Mouse (Mus musculus): Measurements from ENCODE around the gene Pax8. TPM values are rescaled to one million over a fixed set of nuclear protein-coding genes. Genes with fewer than 3 reads are reported as not detected.

Gene Pax8
- polyA plus RNA-seq (2015; fragmentation: Nextera tagmentation; extraction: Ambion mirVana): not detected in 2 replicates

DNA sequence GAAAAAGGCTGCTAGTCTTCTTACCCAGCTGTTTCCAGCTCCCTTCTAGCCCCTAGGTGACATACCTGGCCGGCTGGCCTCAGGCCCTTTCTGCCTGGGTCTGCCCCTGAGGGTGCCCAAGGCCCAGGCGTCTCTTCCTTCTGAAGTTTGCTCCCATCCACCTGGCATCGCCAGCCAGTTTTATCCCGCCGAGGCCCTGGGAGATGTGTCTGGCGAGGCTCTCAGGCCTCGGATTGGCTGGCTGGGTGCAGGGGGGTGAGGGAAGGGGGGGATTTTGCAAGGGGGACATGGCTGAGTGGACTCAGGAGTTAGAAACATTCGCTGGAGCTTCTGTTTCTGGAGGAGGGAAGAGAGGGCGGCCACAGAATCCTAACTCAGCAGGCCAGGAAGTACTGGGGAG is at the start of gene Pax8:
Pax8 (minus strand) TSS at position 180 of the 400 bp plus-strand sequence.
- peaks cover 52% of the 10 kb centered on the region for H3K27me3 ChIP-seq (ENCODE audit: control insufficient read depth, insufficient read depth, low read depth, low read length)
- 41% methylated on average over 9 of the region's 9 CpGs for WGBS
- no peak within 1 kb of the TSS for H3K9ac ChIP-seq (ENCODE audit: low read length)
- no peaks in the 10 kb centered on the region for H3K36me3 ChIP-seq (ENCODE audit: control insufficient read depth, insufficient read depth, low read length)
- 0 out of 2 replicates have a peak, but pooled peaks cover 2% of the 10 kb centered on the region for H3K4me1 ChIP-seq (replicated peaks; ENCODE audit: control insufficient read depth, insufficient read depth, low read length)
- no peak within 1 kb of the TSS for H3K27ac ChIP-seq (ENCODE audit: low read length)
- no peak within 1 kb of the TSS for H3K4me2 ChIP-seq (ENCODE audit: low read depth, low read length)
- H3K9me3 ChIP-seq (ENCODE audit: control insufficient read depth, low read length): no peaks in the 10 kb centered on the region
- ATAC-seq (ENCODE audit: low read depth): no peak
- no peak within 1 kb of the TSS for H3K4me3 ChIP-seq (ENCODE audit: low read length)

DNA sequence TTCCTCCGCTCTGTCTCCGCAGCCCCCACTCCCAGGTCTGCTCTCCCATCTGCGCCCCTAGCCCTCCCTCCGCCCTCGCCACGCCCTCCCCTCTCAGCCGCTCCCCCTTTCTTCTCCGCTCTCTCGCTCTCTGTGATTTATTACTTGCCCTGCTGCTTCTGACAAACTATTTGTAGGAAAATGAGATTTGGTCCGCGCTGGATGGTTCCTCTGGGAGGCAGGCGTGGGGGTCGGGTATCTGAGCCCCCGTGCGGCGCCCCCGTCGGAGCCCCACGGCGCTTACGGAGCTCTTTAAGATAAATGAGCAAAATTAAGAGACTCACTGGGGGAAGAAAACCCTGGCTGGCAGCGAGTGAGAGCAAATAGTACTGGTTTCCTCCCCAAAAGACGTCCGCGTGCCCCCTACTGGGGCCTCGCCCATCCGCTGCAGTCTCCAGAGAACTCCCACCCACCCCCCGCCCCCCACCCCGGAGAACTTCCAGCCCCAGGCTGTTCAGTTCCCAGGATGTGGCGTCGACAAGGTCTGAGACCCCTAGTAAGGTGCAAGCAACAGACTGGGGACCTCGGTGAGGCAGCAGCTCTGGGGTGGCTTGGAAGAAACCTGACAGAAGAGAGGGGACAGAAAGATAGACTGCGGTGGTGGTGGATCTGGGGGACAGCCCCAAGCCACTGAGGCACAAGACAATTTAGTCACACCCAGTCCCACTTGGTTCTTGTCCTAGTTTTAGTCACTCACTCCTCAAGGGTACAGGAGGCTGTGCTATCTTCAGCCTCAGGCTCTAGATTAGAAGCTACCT is 46.2 kb upstream of the Pax8 start:
- Histone ChIP-seq H3K4me2 (ENCODE audit: low read depth, low read length) (peak overlapping the region; percentile 66), H3K4me1 (replicated peaks; ENCODE audit: control insufficient read depth, insufficient read depth, low read length) (peaks cover 8% of the 10 kb centered on the region; the same call in 1 of the 2 replicates), H3K9me3 (ENCODE audit: control insufficient read depth, low read length) (no peaks in the 10 kb centered on the region), H3K27ac (ENCODE audit: low read length) (no peak overlapping the region), H3K27me3 (ENCODE audit: control insufficient read depth, insufficient read depth, low read depth, low read length) (no peaks in the 10 kb centered on the region), H3K4me3 (ENCODE audit: low read length) (peak overlapping the region; percentile 54), H3K36me3 (ENCODE audit: control insufficient read depth, insufficient read depth, low read length) (no peaks in the 10 kb centered on the region), H3K9ac (ENCODE audit: low read length) (peak overlapping the region; percentile 70)
- ATAC-seq (ENCODE audit: low read depth): peak; percentile 88
- 1% methylated on average over 33 of the region's 33 CpGs for WGBS

DNA sequence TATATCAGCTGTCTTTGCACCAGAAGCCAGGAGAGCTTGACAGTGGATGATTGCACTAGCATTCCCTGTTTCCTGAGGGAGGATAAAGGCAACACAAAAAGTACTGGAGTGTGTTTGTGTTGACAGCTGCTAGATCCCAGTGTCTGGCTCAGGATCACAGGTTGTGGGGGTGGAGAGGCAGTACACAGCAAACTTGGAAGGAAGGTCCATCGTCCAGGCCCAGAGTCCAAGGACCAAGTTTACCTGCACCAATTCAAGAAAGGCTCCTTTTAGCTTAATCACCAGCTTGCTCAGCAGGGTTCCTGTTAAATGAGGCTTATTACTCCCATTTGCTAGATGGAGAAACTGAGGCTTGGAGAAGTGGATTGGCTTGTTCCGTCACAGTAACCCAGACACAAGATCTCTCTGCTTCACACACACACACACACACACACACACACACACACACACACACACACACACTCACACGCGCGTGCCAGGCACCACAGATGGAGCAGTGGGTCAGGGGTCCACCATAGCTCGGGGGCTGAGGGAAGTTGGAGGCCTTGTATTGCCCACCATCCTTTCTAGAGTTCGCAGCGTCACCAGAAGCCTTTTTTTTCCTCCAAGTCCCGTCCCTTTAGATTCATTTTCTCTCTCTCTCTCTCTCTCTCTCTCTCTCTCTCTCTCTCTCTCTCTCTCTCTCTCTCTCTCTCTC is 45.3 kb upstream of the Pax8 start:
- no peaks in the 10 kb centered on the region for H3K27me3 ChIP-seq (ENCODE audit: control insufficient read depth, insufficient read depth, low read depth, low read length)
- WGBS: 29% methylated on average over 9 of the region's 9 CpGs
- no peak overlapping the region for H3K9ac ChIP-seq (ENCODE audit: low read length)
- H3K9me3 ChIP-seq (ENCODE audit: control insufficient read depth, low read length): no peaks in the 10 kb centered on the region
- no peak for ATAC-seq (ENCODE audit: low read depth)
- peak overlapping the region; percentile 66 for H3K4me2 ChIP-seq (ENCODE audit: low read depth, low read length)
- no peaks in the 10 kb centered on the region for H3K36me3 ChIP-seq (ENCODE audit: control insufficient read depth, insufficient read depth, low read length)
- peaks cover 8% of the 10 kb centered on the region; the same call in 1 of the 2 replicates for H3K4me1 ChIP-seq (replicated peaks; ENCODE audit: control insufficient read depth, insufficient read depth, low read length)
- peak overlapping the region; percentile 54 for H3K4me3 ChIP-seq (ENCODE audit: low read length)
- H3K27ac ChIP-seq (ENCODE audit: low read length): no peak overlapping the region

DNA sequence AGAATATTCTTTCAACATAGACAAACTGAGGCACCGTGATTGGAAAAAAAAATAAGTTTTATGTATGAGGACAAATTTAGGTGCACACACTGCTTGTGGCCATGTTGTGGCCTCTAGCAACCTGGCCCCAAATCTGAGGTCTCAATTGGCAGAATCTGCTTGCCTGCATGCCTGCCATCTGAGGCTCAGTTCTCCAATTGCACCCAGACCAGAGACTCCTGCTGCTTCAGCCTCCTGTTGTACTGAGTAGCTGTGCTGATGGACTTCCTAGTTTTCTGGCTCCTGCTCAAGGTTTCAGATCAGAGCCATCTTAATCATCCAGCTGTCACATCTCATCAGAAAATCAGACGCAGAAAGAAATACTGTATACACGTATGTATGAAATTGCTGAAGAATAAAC is 41.5 kb upstream of the Pax8 start:
- Histone ChIP-seq H3K4me1 (replicated peaks; ENCODE audit: control insufficient read depth, insufficient read depth, low read length) (peaks cover 3% of the 10 kb centered on the region; the same call in 1 of the 2 replicates), H3K4me2 (ENCODE audit: low read depth, low read length) (no peak overlapping the region), H3K4me3 (ENCODE audit: low read length) (no peak overlapping the region), H3K9ac (ENCODE audit: low read length) (no peak overlapping the region), H3K36me3 (ENCODE audit: control insufficient read depth, insufficient read depth, low read length) (no peaks in the 10 kb centered on the region), H3K27me3 (ENCODE audit: control insufficient read depth, insufficient read depth, low read depth, low read length) (no peaks in the 10 kb centered on the region), H3K27ac (ENCODE audit: low read length) (no peak overlapping the region), H3K9me3 (ENCODE audit: control insufficient read depth, low read length) (no peaks in the 10 kb centered on the region)
- 54% methylated on average over 3 of the region's 3 CpGs for WGBS
- ATAC-seq (ENCODE audit: low read depth): no peak

DNA sequence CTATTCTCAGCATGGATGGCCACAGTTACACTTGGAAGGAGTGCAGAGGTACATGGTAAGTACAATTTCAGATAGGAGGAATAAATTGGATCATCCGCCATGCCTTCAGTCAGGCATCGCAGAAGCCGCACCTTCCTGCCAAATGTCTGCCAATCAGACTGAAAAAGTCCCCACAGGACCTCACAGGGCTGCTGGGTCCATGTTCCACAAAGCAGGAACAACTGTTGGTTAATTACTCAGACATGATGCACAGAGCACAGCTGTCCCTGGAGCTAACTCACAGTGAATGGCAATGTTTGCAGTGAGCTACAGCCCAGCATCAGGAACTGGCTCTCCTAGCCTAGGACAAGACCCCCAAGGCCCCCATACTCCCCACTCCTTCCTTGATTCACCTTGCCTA is 32.0 kb upstream of the Pax8 start:
- Histone ChIP-seq H3K4me1 (replicated peaks; ENCODE audit: control insufficient read depth, insufficient read depth, low read length) (no peaks in the 10 kb centered on the region), H3K4me3 (ENCODE audit: low read length) (no peak overlapping the region), H3K9me3 (ENCODE audit: control insufficient read depth, low read length) (no peaks in the 10 kb centered on the region), H3K27ac (ENCODE audit: low read length) (no peak overlapping the region), H3K36me3 (ENCODE audit: control insufficient read depth, insufficient read depth, low read length) (no peaks in the 10 kb centered on the region), H3K9ac (ENCODE audit: low read length) (no peak overlapping the region), H3K27me3 (ENCODE audit: control insufficient read depth, insufficient read depth, low read depth, low read length) (no peaks in the 10 kb centered on the region), H3K4me2 (ENCODE audit: low read depth, low read length) (no peak overlapping the region)
- ATAC-seq (ENCODE audit: low read depth): no peak
- WGBS: 87% methylated on average over 3 of the region's 3 CpGs

DNA sequence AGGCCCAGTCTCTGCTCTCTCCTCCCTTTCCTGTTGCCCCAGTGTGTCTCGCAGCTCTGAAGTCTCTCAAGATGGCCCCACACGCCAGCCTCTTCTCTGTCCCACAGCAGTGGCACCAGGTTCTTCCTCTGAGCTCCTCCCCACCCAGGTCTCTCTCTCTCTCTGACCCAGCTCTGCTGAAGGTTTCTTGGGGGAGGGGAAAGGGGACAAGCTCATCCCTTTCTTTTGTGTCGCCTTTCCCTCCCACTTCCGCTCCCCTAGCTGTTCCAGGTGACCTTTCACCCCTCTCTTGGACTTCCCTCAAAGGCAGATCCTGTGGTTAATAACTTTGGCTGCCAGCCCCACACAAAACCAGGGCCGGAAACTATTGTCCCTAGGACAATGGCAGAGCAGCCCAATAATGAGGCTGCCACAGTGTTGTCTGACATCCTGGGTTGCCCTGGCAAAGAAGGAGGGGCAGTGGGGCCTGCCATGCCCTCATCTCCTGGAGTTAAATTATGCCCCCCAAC is 27.6 kb upstream of the Pax8 start:
- no peak overlapping the region for H3K4me3 ChIP-seq (ENCODE audit: low read length)
- WGBS: 38% methylated on average over 5 of the region's 5 CpGs
- H3K9me3 ChIP-seq (ENCODE audit: control insufficient read depth, low read length): no peaks in the 10 kb centered on the region
- H3K36me3 ChIP-seq (ENCODE audit: control insufficient read depth, insufficient read depth, low read length): no peaks in the 10 kb centered on the region
- ATAC-seq (ENCODE audit: low read depth): peak; percentile 86
- H3K4me2 ChIP-seq (ENCODE audit: low read depth, low read length): no peak overlapping the region
- H3K27ac ChIP-seq (ENCODE audit: low read length): no peak overlapping the region
- H3K9ac ChIP-seq (ENCODE audit: low read length): no peak overlapping the region
- no peaks in the 10 kb centered on the region for H3K27me3 ChIP-seq (ENCODE audit: control insufficient read depth, insufficient read depth, low read depth, low read length)
- no peaks in the 10 kb centered on the region for H3K4me1 ChIP-seq (replicated peaks; ENCODE audit: control insufficient read depth, insufficient read depth, low read length)

DNA sequence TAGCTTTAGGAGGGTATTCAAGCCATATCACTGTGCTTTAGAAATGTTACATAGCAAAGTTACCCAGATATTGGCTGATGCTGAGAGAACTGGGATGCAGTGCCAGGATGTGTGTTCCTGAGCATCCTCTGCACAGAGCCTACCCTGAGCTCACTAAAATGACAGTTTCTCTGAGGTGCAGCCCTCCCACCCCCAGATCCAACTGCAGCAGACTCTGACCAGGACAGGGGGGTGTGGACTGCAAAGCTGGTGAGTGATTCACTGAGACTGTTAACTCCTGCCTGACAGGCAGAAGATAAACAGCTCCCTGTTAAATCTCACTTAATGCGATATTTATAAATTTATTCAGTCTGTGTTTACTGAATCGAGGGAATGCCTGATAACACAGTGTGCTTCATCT is 25.5 kb upstream of the Pax8 start:
- Histone ChIP-seq H3K36me3 (ENCODE audit: control insufficient read depth, insufficient read depth, low read length) (no peaks in the 10 kb centered on the region), H3K4me2 (ENCODE audit: low read depth, low read length) (no peak overlapping the region), H3K4me3 (ENCODE audit: low read length) (no peak overlapping the region), H3K9ac (ENCODE audit: low read length) (no peak overlapping the region), H3K4me1 (replicated peaks; ENCODE audit: control insufficient read depth, insufficient read depth, low read length) (no peaks in the 10 kb centered on the region), H3K27me3 (ENCODE audit: control insufficient read depth, insufficient read depth, low read depth, low read length) (no peaks in the 10 kb centered on the region), H3K9me3 (ENCODE audit: control insufficient read depth, low read length) (no peaks in the 10 kb centered on the region), H3K27ac (ENCODE audit: low read length) (no peak overlapping the region)
- no peak for ATAC-seq (ENCODE audit: low read depth)
- WGBS: 47% methylated on average over 2 of the region's 2 CpGs

DNA sequence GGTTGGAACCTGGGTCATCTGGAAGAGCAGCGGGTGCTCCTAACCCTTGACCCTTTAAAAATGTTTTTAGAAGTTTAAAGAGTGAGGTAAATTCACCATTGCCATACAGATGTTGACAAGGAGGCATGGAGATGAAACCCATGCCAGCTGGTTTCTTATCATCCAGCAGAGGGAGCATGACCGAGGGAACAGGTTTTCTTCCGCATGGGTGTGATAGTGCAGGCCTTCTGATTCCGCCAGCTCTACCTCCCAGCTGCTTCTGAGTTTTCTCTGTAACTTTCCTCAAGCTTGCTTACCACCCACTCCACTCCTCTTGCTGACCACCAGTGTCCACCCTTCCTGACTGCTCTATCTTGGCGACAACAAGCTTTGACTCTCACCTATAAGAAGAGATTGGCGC is 15.2 kb upstream of the Pax8 start:
- H3K27me3 ChIP-seq (ENCODE audit: control insufficient read depth, insufficient read depth, low read depth, low read length): no peaks in the 10 kb centered on the region
- H3K27ac ChIP-seq (ENCODE audit: low read length): no peak overlapping the region
- no peak overlapping the region for H3K4me3 ChIP-seq (ENCODE audit: low read length)
- no peak for ATAC-seq (ENCODE audit: low read depth)
- 30% methylated on average over 6 of the region's 6 CpGs for WGBS
- H3K9ac ChIP-seq (ENCODE audit: low read length): no peak overlapping the region
- H3K9me3 ChIP-seq (ENCODE audit: control insufficient read depth, low read length): no peaks in the 10 kb centered on the region
- H3K4me1 ChIP-seq (replicated peaks; ENCODE audit: control insufficient read depth, insufficient read depth, low read length): no peaks in the 10 kb centered on the region
- H3K4me2 ChIP-seq (ENCODE audit: low read depth, low read length): no peak overlapping the region
- no peaks in the 10 kb centered on the region for H3K36me3 ChIP-seq (ENCODE audit: control insufficient read depth, insufficient read depth, low read length)

DNA sequence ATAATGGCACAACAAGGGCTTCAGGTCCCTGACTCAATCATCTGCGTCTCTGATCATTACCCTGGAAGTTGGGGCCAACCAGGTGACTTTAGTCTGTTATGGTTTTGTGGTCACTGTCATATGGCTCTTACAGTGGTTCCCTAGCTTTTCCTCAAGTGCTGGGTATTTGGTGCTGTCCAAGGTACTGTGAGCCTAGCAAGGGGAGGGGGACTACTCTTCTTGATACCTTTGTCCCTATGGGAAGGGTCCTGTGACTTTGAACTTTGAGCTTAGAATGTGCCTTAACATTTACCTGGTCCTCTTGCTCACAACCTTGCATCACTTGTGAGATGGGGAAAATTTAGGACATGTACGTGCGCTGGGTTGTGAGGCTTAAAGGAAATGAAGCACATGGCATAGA is 13.3 kb upstream of the Pax8 start:
- H3K9ac ChIP-seq (ENCODE audit: low read length): no peak overlapping the region
- H3K4me2 ChIP-seq (ENCODE audit: low read depth, low read length): no peak overlapping the region
- ATAC-seq (ENCODE audit: low read depth): no peak
- 42% methylated on average over 3 of the region's 3 CpGs for WGBS
- no peaks in the 10 kb centered on the region for H3K36me3 ChIP-seq (ENCODE audit: control insufficient read depth, insufficient read depth, low read length)
- H3K4me3 ChIP-seq (ENCODE audit: low read length): no peak overlapping the region
- no peaks in the 10 kb centered on the region for H3K27me3 ChIP-seq (ENCODE audit: control insufficient read depth, insufficient read depth, low read depth, low read length)
- H3K27ac ChIP-seq (ENCODE audit: low read length): no peak overlapping the region
- no peaks in the 10 kb centered on the region for H3K4me1 ChIP-seq (replicated peaks; ENCODE audit: control insufficient read depth, insufficient read depth, low read length)
- no peaks in the 10 kb centered on the region for H3K9me3 ChIP-seq (ENCODE audit: control insufficient read depth, low read length)

All from lung, embryonic 16.5 days (tissue).